Mouse (Mus musculus) liver, embryonic 15.5 days (tissue): ENCODE measurements around the gene Mymx. TPM values are rescaled to one million over a fixed set of nuclear protein-coding genes. Genes with fewer than 3 reads are reported as not detected.
"Not testable (repeated sequence)": the region's sequence is repeated elsewhere in the genome, so short reads cannot be mapped to it uniquely, and the experiment has no call there.

Experiments used
- ATAC-seq: fragments of 200-750 bp; cut with Nextera tagmentation; 2 replicates; pipeline ENCODE4 v1.8.0; 2017; ENCODE audit warnings: moderate number of reproducible peaks, mild to moderate bottlenecking, moderate library complexity; ENCODE audit not compliant: insufficient read depth
- H3K27ac ChIP-seq: fragments of 300-500 bp; sonication (generic); replicated peaks from 2 replicates; pipeline ENCODE4 v1.5.1; 2015; ENCODE audit warnings: mild to moderate bottlenecking, inconsistent platforms
- H3K27me3 ChIP-seq: fragments of 300-500 bp; sonication (generic); 2 replicates; pipeline ENCODE4 v1.6.1; 2015; ENCODE audit warnings: mild to moderate bottlenecking, inconsistent platforms
- H3K36me3 ChIP-seq: fragments of 300-500 bp; sonication (generic); replicated peaks from 2 replicates; pipeline ENCODE4 v1.6.1; 2015; ENCODE audit warnings: moderate library complexity, mild to moderate bottlenecking, inconsistent platforms
- H3K4me1 ChIP-seq: fragments of 300-500 bp; sonication (generic); replicated peaks from 2 replicates; pipeline ENCODE4 v1.6.1; 2015; ENCODE audit warnings: inconsistent platforms
- H3K4me2 ChIP-seq: fragments of 300-500 bp; sonication (generic); 2 replicates; pipeline ENCODE4 v1.6.1; 2015; ENCODE audit warnings: moderate library complexity, mild to moderate bottlenecking, inconsistent platforms
- H3K4me3 ChIP-seq: fragments of 300-500 bp; sonication (generic); replicated peaks from 2 replicates; pipeline ENCODE4 v1.5.1; 2015; ENCODE audit warnings: mild to moderate bottlenecking, inconsistent platforms
- H3K9ac ChIP-seq: fragments of 300-500 bp; sonication (generic); 2 replicates; pipeline ENCODE4 v1.6.1; 2015; ENCODE audit warnings: moderate library complexity, mild to moderate bottlenecking, inconsistent platforms
- H3K9me3 ChIP-seq: fragments of 300-500 bp; sonication (generic); replicated peaks from 2 replicates; pipeline ENCODE4 v1.6.1; 2016; ENCODE audit warnings: inconsistent platforms
- WGBS: fragments of 180-500 bp; shearing (Covaris S2); methylation state at CpG from one replicate; pipeline ENCODE4 v1.1.7; 2015; ENCODE audit warnings: mixed read lengths; ENCODE audit not compliant: insufficient replicate concordance; 5-methylcytosine and 5-hydroxymethylcytosine counted together
- polyA plus RNA-seq: library from polyadenylated mRNA; unstranded; fragments of >200 nt; fragmentation: Nextera tagmentation; extraction: Ambion mirVana; gene quantifications from 2 replicates; pipeline ENCODE4 v1.2.1, GENCODE M21; 2015

The Mymx gene
- polyA plus RNA-seq, 1 experiment from 2014 or later = 1.1 TPM

DNA sequence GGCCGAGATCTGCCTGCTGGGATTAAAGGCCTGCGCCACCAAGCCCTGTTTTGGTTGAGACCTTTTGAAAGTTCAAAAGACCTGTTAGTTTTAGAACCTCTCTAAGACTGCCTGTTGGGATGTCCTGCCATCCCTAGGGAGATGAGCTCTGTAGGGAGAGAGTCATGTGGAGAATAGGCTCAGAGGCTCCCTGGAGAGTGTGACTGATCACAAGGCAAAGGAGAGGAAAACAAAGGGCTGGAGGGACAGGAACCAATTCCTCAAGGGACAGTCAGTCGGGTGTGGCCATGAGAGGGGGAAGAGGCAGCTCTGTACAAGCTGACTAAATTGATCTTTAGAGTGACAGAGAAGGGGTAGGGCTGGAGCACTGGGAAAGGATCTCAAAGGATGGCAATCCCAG lies 26.3 kb upstream of the Mymx start:
- no peak overlapping the region for H3K9ac ChIP-seq
- H3K36me3 ChIP-seq = no peaks in the 10 kb centered on the region
- H3K9me3 ChIP-seq = no peaks in the 10 kb centered on the region
- H3K27me3 ChIP-seq = peaks cover 38% of the 10 kb centered on the region
- no peak overlapping the region for H3K4me3 ChIP-seq
- WGBS = 47% methylated on average over 3 of the region's 3 CpGs
- H3K4me1 ChIP-seq = peaks cover 29% of the 10 kb centered on the region
- no peak for ATAC-seq
- no peak overlapping the region for H3K27ac ChIP-seq
- H3K4me2 ChIP-seq = no peak overlapping the region

DNA sequence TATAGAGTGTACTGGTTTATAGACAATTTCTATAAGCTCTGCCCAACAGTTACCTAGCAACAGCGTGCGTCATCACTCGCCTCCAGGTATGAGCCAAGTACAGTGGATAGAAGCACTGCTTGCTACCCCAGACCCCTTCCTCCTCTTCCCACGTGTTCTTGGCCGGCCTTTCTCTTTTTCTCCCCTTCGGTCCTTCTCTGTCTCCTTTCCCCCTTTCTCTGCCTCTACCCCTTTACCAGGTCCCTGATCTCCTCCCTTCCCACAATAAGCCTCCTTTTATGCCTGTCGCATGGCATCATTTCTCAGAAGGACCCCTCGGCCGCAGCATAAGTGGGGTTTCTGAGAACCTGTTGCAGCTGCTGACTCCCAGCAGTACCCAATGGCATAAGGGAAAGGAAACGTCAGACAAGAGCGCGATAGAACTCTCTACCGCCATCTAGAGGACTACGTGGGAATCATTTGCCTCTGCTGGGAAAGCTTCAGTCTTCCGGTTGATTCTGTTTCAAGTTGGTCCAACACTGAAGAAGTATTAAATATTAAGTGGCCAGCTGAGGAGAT lies 24.8 kb upstream of the Mymx start:
- Histone ChIP-seq H3K27ac (no peak overlapping the region), H3K9me3 (no peaks in the 10 kb centered on the region), H3K36me3 (no peaks in the 10 kb centered on the region), H3K9ac (no peak overlapping the region), H3K4me1 (peaks cover 29% of the 10 kb centered on the region), H3K27me3 (peaks cover 30% of the 10 kb centered on the region), H3K4me3 (no peak overlapping the region; the same call in 1 of the 2 replicates), H3K4me2 (peak overlapping the region; percentile 52)
- 22% methylated on average over 15 of the region's 15 CpGs for WGBS
- ATAC-seq = no peak

DNA sequence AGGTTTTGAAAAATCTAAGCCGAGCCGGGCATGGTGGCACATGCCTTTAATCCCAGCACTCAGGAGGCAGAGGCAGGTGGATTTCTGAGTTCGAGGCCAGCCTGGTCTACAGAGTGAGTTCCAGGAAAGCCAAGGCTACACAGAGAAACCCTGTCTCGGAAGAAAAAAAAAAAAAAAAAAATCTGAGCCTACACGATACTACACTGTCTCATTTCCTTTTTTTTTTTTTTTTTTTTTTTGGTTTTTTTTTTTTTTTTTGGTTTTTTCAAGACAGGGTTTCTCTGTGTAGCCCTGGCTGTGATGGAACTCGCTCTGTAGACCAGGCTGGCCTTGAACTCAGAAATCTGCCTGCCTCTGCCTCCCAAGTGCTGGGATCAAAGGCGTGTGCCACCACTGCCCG lies 21.5 kb upstream of the Mymx start:
- H3K4me2 ChIP-seq, ATAC-seq: not testable (repeated sequence)
- 63% methylated on average over 8 of the region's 8 CpGs for WGBS

DNA sequence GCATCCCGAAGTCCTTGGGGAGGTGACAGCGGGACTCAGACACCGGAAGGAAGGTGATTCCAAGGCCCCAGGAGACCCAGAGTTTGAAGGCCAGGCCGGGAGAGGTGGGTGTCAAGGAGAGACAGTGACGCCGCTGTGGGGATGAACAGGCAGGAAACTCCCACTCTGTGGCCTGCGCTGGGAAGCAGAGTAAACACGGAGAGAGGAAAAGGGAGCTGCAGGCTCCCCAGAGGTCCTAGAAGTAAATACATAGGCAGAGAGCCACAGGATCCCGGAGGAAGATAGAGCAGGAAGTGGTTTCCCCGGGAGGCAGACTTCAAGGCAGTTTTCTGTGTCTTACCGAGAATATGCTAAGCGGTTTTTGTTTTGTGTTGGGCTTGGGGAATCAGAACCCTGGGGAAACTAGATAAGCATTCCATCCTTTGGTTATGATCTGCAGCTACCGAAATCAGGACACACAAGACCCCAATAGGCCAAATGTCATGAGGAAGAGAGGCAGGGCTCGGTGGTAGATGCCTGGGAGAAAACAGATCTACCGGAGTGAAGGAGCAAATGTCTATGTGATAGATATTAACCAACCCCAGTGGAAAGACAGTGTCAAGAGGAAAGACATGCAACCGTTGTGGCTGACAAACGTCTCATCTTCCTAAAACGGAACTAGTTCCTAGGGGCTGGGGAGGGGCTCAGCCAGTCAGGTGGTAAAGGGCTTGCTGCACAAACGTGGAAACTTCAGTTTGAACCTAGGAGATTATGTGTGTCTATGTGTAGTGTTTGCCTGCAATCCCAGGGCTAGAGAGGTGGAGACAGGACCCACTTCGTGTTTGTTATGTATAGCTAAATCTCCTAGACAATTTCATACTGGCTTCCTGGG lies 17.7 kb upstream of the Mymx start:
- Histone ChIP-seq H3K9me3 (no peaks in the 10 kb centered on the region), H3K27ac (peak overlapping the region; percentile 69), H3K4me3 (peak overlapping the region; percentile 33), H3K36me3 (no peaks in the 10 kb centered on the region), H3K27me3 (no peaks in the 10 kb centered on the region), H3K9ac (peak overlapping the region; percentile 22; the same call in 1 of the 2 replicates), H3K4me1 (peaks cover 24% of the 10 kb centered on the region), H3K4me2 (peak overlapping the region; percentile 59)
- WGBS = 4% methylated on average over 20 of the region's 20 CpGs
- peak; percentile 63 for ATAC-seq

More for the DNA sequence above, 21.5 kb upstream of the Mymx start:
- H3K9me3 ChIP-seq, H3K27me3 ChIP-seq, H3K4me3 ChIP-seq, H3K27ac ChIP-seq, H3K36me3 ChIP-seq, H3K9ac ChIP-seq: not testable (repeated sequence)
- peaks cover 30% of the 10 kb centered on the region for H3K4me1 ChIP-seq

DNA sequence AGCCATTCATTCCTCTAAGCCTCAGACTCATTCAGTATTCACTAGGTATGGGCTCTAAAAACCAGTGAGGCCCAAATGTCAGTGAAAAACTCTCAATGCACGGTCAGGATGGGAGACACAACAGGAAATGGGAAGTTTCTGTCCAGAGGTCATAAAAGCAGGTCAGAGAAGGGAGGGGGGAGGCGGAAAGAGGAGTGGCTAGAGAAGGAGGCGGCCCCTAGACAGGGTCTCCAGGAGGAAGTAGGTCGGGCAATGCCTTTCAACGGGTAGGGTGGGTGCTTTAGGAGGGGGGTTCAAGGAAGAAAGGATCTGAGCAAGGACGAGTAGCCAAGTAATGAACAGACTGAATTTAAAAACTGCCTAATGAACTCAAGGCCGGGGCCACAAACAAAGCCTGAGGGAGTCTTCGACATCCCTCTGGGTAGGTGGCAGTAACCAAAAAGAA lies 17.1 kb upstream of the Mymx start:
- Histone ChIP-seq H3K4me3 (peak overlapping the region; percentile 33), H3K27me3 (no peaks in the 10 kb centered on the region), H3K27ac (peak overlapping the region; percentile 69), H3K4me2 (peak overlapping the region; percentile 59), H3K9me3 (no peaks in the 10 kb centered on the region), H3K4me1 (peaks cover 24% of the 10 kb centered on the region), H3K36me3 (no peaks in the 10 kb centered on the region), H3K9ac (peak overlapping the region; percentile 22; the same call in 1 of the 2 replicates)
- peak; percentile 51; the same call in 1 of the 2 replicates for ATAC-seq
- 5% methylated on average over 8 of the region's 8 CpGs for WGBS

DNA sequence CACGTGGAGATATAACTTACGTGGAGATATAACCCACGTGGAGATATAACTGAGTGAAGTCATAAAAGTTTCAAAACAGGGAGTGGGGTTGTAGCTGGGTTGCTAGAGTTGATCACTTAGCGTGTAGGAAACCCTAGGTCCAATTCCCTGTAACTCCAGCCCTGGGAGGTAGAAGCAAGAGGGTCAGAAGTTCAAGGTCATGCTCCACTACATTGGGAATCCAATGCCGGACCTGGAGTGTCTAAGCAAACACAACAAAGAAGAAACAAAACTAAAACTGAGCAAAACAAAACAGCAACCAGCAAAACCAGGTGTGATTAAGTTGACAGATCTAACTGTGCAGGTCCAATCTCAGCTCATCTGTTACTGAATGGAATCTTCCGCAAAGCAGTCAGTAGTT lies 15.8 kb upstream of the Mymx start:
- H3K4me2 ChIP-seq = no peak overlapping the region
- H3K27me3 ChIP-seq = no peaks in the 10 kb centered on the region
- no peak overlapping the region for H3K9ac ChIP-seq
- H3K27ac ChIP-seq = no peak overlapping the region
- peaks cover 28% of the 10 kb centered on the region for H3K4me1 ChIP-seq
- H3K36me3 ChIP-seq = no peaks in the 10 kb centered on the region
- H3K9me3 ChIP-seq = no peaks in the 10 kb centered on the region
- ATAC-seq = no peak
- 65% methylated on average over 6 of the region's 6 CpGs for whole genome bisulfite sequencing
- H3K4me3 ChIP-seq = no peak overlapping the region

DNA sequence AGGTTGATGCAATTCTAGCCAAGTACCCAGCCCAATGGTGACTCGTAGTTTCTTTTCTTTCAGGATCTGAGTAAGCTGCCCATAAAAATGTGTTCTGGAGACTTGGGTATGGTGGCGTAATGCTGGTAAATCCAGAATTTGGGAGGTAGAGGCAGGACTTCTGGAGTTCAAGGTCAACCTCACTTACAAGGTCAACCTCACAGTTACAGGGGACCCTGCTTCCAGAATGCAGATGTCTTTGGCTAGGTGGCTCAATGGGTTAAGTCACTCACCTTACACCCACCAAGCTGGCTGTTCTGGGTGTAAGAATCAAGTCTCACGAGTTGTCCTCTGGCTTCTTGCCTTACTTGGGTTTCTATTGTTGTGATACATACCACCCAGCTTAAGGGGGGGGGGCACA lies 14.8 kb upstream of the Mymx start:
- Histone ChIP-seq H3K9me3 (no peaks in the 10 kb centered on the region), H3K36me3 (no peaks in the 10 kb centered on the region), H3K9ac (no peak overlapping the region), H3K27ac (no peak overlapping the region), H3K27me3 (no peaks in the 10 kb centered on the region), H3K4me1 (peaks cover 32% of the 10 kb centered on the region), H3K4me2 (no peak overlapping the region), H3K4me3 (no peak overlapping the region)
- ATAC-seq = no peak
- 60% methylated on average over 3 of the region's 3 CpGs for WGBS

DNA sequence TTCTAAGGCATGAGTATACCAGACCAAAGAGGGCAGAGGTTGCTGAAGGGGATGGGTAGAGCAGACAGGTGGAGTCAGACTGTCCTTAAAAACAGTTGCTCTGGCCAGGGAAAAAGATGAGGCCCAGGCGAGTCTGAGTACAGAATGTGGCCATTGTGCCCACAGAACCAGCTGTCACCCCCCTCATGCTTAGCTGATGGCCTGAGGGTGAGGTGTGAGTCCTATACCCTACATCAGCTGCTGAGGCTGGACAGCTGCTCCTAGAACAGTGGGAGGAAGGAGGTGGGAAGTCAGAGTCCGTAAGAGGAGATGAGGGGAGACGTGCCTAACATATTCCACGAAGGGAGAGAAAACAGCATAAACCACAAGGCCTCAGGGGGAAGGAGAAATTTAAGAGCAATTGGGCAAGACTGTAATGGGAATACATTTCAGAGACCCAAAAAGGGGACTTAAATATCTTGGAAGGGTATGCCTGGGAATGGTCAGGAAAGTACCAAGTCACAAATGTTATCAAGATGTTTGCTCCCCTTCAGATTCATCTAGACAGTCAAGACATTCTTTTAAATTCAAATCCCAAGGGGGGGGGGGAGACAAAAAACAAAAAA lies 14.2 kb upstream of the Mymx start:
- H3K27ac ChIP-seq = no peak overlapping the region
- H3K4me2 ChIP-seq = no peak overlapping the region
- no peak for ATAC-seq
- no peak overlapping the region for H3K4me3 ChIP-seq
- 53% methylated on average over 4 of the region's 4 CpGs for WGBS
- no peaks in the 10 kb centered on the region for H3K27me3 ChIP-seq
- H3K36me3 ChIP-seq = no peaks in the 10 kb centered on the region
- H3K9me3 ChIP-seq = no peaks in the 10 kb centered on the region
- H3K9ac ChIP-seq = no peak overlapping the region
- H3K4me1 ChIP-seq = peaks cover 33% of the 10 kb centered on the region

DNA sequence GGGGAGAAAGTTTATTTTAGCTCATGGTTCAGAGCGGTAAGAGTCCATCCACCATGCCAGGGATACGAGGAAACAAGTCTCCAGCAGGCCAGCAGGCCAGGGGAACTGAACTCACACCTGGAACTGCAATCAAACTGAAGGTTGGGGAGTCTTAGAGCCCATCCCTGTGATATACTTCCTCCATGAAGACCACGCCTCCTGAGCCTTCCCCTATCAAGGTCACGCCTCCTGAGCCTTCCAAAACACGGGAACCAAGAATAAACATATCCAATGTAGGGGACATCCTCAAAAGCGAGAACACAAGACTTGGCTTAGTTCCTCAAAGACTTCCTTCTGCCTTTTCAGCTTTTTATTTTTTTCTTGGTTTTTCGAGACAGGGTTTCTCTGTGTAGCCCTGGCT lies 11.0 kb upstream of the Mymx start:
- no peak for ATAC-seq
- Histone ChIP-seq H3K4me1 (peaks cover 29% of the 10 kb centered on the region), H3K9me3 (no peaks in the 10 kb centered on the region), H3K9ac (no peak overlapping the region), H3K27me3 (no peaks in the 10 kb centered on the region), H3K36me3 (no peaks in the 10 kb centered on the region), H3K4me2 (no peak overlapping the region), H3K4me3 (no peak overlapping the region), H3K27ac (no peak overlapping the region)
- WGBS = 45% methylated on average over 7 of the region's 7 CpGs

DNA sequence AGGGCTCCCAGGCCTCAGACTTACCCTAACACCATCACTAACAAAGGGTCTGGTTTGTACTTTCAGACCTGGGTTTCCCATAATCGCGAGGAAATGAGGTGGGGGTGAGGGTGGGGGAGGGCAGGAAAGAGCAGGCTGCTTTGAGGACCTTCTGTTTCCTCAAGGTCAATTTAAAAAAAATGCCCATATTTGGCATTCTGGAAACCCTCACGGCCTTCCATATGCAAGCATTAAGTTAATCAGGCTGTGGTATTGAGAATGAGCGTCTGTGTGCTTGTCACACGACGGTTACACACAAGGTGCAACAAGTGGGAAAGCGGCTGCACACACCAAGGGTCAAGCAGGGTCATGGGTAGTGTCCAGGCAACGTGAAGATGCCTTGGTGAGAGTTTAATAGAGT lies 10.1 kb upstream of the Mymx start:
- Histone ChIP-seq H3K4me3 (no peak overlapping the region), H3K9ac (no peak overlapping the region), H3K36me3 (no peaks in the 10 kb centered on the region), H3K27me3 (no peaks in the 10 kb centered on the region), H3K27ac (no peak overlapping the region), H3K4me1 (peaks cover 28% of the 10 kb centered on the region), H3K4me2 (no peak overlapping the region), H3K9me3 (no peaks in the 10 kb centered on the region)
- no peak for ATAC-seq
- WGBS = 59% methylated on average over 8 of the region's 8 CpGs

DNA sequence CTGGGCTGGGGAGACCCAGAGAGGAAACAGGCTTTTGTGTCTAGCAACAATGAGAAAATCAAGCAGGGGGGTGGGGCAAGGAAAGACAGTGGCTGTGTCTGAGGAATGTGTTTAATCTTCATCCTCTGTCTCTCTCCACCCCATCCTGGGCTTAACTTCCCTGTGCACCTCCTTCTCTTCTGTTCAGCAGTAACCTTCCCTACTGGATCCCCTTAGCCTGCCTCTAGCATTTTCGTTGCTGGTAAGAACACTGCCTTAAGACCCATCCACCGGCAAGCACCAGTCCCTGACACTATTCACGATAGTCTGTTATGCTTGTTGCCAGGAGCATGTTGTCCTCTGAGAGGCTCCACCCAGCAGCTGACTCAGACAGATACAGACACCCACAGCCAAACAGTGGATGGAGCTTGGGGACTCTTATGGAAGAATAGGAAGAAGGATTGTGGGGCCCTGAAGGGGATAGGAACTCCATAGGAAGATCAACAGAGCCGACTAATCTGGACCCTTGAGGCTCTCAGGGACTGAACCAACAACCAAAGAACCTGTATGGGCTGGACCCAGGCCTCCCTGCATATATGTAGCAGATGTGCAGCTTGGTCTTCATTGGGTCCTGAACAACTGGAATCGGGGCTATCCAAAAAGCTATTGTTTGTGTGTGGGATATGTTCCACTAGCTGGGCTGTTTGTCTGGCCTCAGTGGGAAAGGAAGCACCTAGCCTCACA lies 8.4 kb upstream of the Mymx start:
- Histone ChIP-seq H3K4me3 (peak overlapping the region; percentile 23; the same call in 1 of the 2 replicates), H3K4me2 (peak overlapping the region; percentile 62)
- WGBS = 26% methylated on average over 5 of the region's 5 CpGs

More for the DNA sequence above, 8.4 kb upstream of the Mymx start:
- Histone ChIP-seq H3K4me1 (peaks cover 28% of the 10 kb centered on the region), H3K36me3 (no peaks in the 10 kb centered on the region), H3K9ac (no peak overlapping the region), H3K27ac (peak overlapping the region; percentile 68), H3K27me3 (no peaks in the 10 kb centered on the region), H3K9me3 (no peaks in the 10 kb centered on the region)
- peak; percentile 79 for ATAC-seq
